Mouse (Mus musculus): ENCODE measurements around the gene Tex33. TPM values are rescaled to one million over a fixed set of nuclear protein-coding genes. Genes with fewer than 3 reads are reported as not detected.
"Not testable (repeated sequence)": the region's sequence is repeated elsewhere in the genome, so short reads cannot be mapped to it uniquely, and the experiment has no call there.

Tex33 gene
- total and polyA plus RNA-seq, 3 experiments: not detected

GRCm38 (mm10) chr15:78374204-78374603 lies 21.5 kb downstream of the Tex33 start:
- peak; percentile 71 for DNase-seq

GRCm38 (mm10) chr15:78372796-78373195 lies 22.9 kb downstream of the Tex33 start:
- DNase-seq: no peak

GRCm38 (mm10) chr15:78369641-78370040 lies 26.1 kb downstream of the Tex33 start:
- no peak for DNase-seq

GRCm38 (mm10) chr15:78368926-78369346 lies 26.8 kb downstream of the Tex33 start:
- DNase-seq: peak; percentile 58

GRCm38 (mm10) chr15:78367811-78368210 lies 27.9 kb downstream of the Tex33 start:
- no peak for DNase-seq

- DNase-seq: no peak
Measured at GRCm38 (mm10) chr15:78366875-78367274, 28.8 kb downstream of the Tex33 start.

GRCm38 (mm10) chr15:78365916-78366315 lies 29.8 kb downstream of the Tex33 start:
- no peak for DNase-seq

- DNase-seq: no peak
Measured at GRCm38 (mm10) chr15:78355548-78355947, 40.2 kb downstream of the Tex33 start.

GRCm38 (mm10) chr15:78354958-78355357 lies 40.8 kb downstream of the Tex33 start:
- DNase-seq: peak; percentile 44

- DNase-seq: no peak
Measured at GRCm38 (mm10) chr15:78351586-78352165, 44.0 kb downstream of the Tex33 start.

GRCm38 (mm10) chr15:78344567-78344966 lies 51.1 kb downstream of the Tex33 start:
- no peak for DNase-seq

GRCm38 (mm10) chr15:78343683-78344082 lies 52.0 kb downstream of the Tex33 start:
- no peak for DNase-seq

- DNase-seq: not testable (repeated sequence)
Measured at GRCm38 (mm10) chr15:78340919-78341318, 54.8 kb downstream of the Tex33 start.

- peak; percentile 80 for DNase-seq
Measured at GRCm38 (mm10) chr15:78339627-78340423, 55.9 kb downstream of the Tex33 start.

GRCm38 (mm10) chr15:78334380-78334779 lies 61.3 kb downstream of the Tex33 start:
- no peak for DNase-seq

- no peak for DNase-seq
Measured at GRCm38 (mm10) chr15:78332981-78333380, 62.7 kb downstream of the Tex33 start.

- DNase-seq: no peak
Measured at GRCm38 (mm10) chr15:78331523-78332340, 64.0 kb downstream of the Tex33 start.

GRCm38 (mm10) chr15:78330706-78331105 lies 65.0 kb downstream of the Tex33 start:
- peak; percentile 79 for DNase-seq

GRCm38 (mm10) chr15:78329972-78330371 lies 65.7 kb downstream of the Tex33 start:
- not testable (repeated sequence) for DNase-seq

- no peak for DNase-seq
Measured at GRCm38 (mm10) chr15:78328520-78329097, 67.1 kb downstream of the Tex33 start.
